Mouse (Mus musculus) embryonic facial prominence, embryonic 14.5 days (tissue): Measurements from ENCODE around the gene Spsb4. TPM values are rescaled to one million over a fixed set of nuclear protein-coding genes. Genes with fewer than 3 reads are reported as not detected.

Experiments
- ATAC-seq: fragments of 200-750 bp; cut with Nextera tagmentation; 2 replicates; pipeline ENCODE4 v1.8.0; 2017; ENCODE audit warnings: low read depth, moderate number of reproducible peaks, moderate TSS enrichment
- DNase-seq: peaks from one replicate; pipeline ENCODE4 v3.0.0-alpha.2; 2015; ENCODE audit warnings: low spot score
- H3K27ac ChIP-seq: fragments of 300-500 bp; sonication (generic); replicated peaks from 2 replicates; pipeline ENCODE4 v1.5.1; 2014; ENCODE audit warnings: low read depth, mild to moderate bottlenecking, low read length, moderate library complexity
- H3K27me3 ChIP-seq: fragments of 300-500 bp; sonication (generic); replicated peaks from 2 replicates; pipeline ENCODE4 v1.6.1; 2014; ENCODE audit warnings: low read length; ENCODE audit not compliant: control insufficient read depth, insufficient read depth
- H3K36me3 ChIP-seq: fragments of 300-500 bp; sonication (generic); 2 replicates; pipeline ENCODE4 v1.6.1; 2014; ENCODE audit warnings: low read length, mixed read lengths; ENCODE audit not compliant: control insufficient read depth, insufficient read depth
- H3K4me1 ChIP-seq: fragments of 300-500 bp; sonication (generic); 2 replicates; pipeline ENCODE4 v1.6.1; 2014; ENCODE audit warnings: antibody characterized with exemption, low read length; ENCODE audit not compliant: control insufficient read depth, insufficient read depth
- H3K4me2 ChIP-seq: fragments of 300-500 bp; sonication (generic); 2 replicates; pipeline ENCODE4 v1.6.1; 2014; ENCODE audit warnings: low read depth, mild to moderate bottlenecking, low read length, moderate library complexity, mixed read lengths
- H3K4me3 ChIP-seq: fragments of 300-500 bp; sonication (generic); 2 replicates; pipeline ENCODE4 v1.5.1; 2014; ENCODE audit warnings: low read depth, mild to moderate bottlenecking, low read length
- H3K9ac ChIP-seq: fragments of 300-500 bp; sonication (generic); 2 replicates; pipeline ENCODE4 v1.6.1; 2014; ENCODE audit warnings: low read depth, mild to moderate bottlenecking, low read length, moderate library complexity, mixed read lengths
- H3K9me3 ChIP-seq: fragments of 300-500 bp; sonication (generic); 2 replicates; pipeline ENCODE4 v1.6.1; 2016; ENCODE audit warnings: low read length; ENCODE audit not compliant: control insufficient read depth
- WGBS: fragments of 180-500 bp; shearing (Covaris S2); extraction: QIAGEN DNeasy Blood & Tissue Kit; methylation state at CpG from one replicate; pipeline ENCODE4 v1.1.7; 2014; 5-methylcytosine and 5-hydroxymethylcytosine counted together
- polyA plus RNA-seq: library from polyadenylated mRNA; unstranded; fragments of >200 nt; fragmentation: Nextera tagmentation; extraction: Ambion mirVana; gene quantifications from 2 replicates; pipeline ENCODE4 v1.2.1, GENCODE M21; 2014

Spsb4 gene
- polyA plus RNA-seq, 1 experiment from 2014 or later, result 12.6 TPM

DNA sequence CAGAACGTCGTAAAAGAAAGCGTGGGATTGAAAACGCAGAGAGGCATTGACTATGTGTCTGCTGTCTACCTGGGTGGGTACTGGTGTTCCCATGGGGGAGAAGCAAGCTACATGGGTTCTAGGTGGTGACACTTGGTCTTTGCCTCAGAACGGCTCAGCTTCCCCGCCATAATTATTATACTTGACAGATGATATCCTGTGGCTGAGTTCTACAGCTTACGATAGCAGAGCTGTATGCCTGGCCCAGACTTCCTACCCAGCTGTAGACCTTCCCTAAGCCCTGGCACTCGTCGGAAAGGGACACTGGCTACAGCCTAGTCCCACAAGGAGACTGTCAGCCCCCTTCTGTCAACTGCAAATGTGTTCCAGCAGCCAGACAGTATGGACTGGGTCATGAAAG is 37.5 kb downstream of the Spsb4 start:
- ATAC-seq, result 0 out of 2 replicates have a peak, but pooled peaks have one; percentile 6
- Histone ChIP-seq H3K4me1 (peaks cover 31% of the 10 kb centered on the region), H3K36me3 (no peaks in the 10 kb centered on the region), H3K27me3 (no peaks in the 10 kb centered on the region), H3K9ac (no peak overlapping the region), H3K27ac (no peak overlapping the region), H3K4me2 (no peak overlapping the region), H3K4me3 (no peak overlapping the region), H3K9me3 (no peaks in the 10 kb centered on the region)
- 20% methylated on average over 9 of the region's 9 CpGs for whole genome bisulfite sequencing
- DNase-seq, result no peak

DNA sequence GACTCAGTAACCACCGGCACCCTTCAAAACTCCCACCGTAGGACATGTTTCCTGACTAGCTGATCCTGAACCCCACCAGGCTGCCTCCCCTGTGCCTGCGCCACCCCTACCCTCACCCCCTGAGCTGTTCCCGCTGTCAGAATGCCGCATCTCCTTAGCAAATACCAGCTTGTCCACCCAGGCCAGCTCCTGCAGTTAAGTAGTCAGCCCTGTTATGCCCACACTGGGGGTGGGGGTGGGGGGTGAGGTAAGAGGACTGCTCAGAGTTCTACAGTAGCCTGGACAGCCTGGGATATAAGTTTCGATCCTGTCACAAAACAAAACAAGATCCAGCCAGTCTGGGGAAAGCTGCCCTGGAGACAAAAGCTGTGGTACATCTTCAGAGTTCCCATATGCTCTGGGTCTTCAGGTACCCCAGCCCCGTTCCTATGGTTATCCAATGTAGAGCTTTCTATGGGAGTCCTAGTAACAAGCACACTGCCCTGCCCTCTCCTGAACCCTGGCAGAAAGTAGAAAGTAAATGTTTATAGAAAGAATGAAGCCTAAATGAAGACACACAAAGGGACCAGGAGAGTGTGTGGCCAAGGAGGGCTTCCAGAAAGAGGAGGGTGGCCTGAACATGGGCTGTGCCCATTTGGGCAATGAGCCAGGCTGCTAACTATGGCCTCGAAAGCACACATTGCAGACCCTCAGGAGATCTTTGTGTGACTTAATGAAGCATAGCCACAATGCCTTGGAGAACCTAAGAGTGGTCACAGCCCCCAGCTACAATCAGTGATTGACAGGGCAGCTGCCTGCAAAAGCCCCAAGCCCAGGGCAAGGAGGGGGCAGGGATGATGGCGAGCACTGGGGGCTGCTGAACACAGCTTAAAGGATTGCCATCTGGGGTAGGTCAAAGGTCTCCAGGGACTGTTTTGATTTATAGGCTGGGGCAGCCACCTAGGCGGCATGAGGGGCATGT is 38.3 kb downstream of the Spsb4 start:
- H3K9ac ChIP-seq, result 0 out of 2 replicates have a peak overlapping the region, but pooled peaks have one; percentile 10
- H3K27me3 ChIP-seq, result no peaks in the 10 kb centered on the region
- DNase-seq, result peak; percentile 82
- no peaks in the 10 kb centered on the region for H3K36me3 ChIP-seq
- no peak overlapping the region for H3K27ac ChIP-seq
- H3K4me1 ChIP-seq, result peaks cover 31% of the 10 kb centered on the region
- H3K4me3 ChIP-seq, result no peak overlapping the region
- WGBS, result 29% methylated on average over 10 of the region's 10 CpGs
- H3K9me3 ChIP-seq, result no peaks in the 10 kb centered on the region
- ATAC-seq, result peak; percentile 70
- H3K4me2 ChIP-seq, result no peak overlapping the region

DNA sequence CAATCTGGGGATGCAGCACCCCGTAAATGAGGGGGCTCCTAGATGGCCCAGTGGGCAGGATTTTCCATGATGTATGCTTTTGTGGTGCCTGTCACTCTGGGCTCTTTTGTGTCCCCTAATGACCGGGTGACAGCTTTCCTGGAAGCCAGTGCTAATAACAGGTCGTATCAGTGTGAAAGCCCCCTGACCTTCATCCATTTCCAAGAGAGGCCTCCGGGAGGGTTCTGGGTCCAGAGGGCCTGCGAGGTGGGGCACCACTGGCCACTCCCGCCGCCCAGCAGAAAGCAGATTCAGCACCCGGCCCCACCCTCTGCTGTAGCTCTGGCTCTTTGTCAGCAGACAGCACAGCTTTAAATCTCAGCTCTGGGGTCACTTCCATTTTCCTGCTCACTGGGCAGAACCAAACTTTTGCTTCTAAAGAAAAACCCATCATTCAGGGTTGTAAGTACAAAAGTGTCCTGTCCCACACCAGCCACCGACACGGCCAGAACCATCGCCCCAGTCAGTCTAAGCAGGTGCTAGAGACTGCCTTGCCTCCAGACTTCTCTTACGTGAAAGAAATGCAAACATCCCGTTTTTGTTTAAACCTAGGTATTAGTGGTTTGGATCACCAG is 39.1 kb downstream of the Spsb4 start:
- H3K4me1 ChIP-seq, result peaks cover 31% of the 10 kb centered on the region
- H3K9me3 ChIP-seq, result no peaks in the 10 kb centered on the region
- DNase-seq, result no peak

DNA sequence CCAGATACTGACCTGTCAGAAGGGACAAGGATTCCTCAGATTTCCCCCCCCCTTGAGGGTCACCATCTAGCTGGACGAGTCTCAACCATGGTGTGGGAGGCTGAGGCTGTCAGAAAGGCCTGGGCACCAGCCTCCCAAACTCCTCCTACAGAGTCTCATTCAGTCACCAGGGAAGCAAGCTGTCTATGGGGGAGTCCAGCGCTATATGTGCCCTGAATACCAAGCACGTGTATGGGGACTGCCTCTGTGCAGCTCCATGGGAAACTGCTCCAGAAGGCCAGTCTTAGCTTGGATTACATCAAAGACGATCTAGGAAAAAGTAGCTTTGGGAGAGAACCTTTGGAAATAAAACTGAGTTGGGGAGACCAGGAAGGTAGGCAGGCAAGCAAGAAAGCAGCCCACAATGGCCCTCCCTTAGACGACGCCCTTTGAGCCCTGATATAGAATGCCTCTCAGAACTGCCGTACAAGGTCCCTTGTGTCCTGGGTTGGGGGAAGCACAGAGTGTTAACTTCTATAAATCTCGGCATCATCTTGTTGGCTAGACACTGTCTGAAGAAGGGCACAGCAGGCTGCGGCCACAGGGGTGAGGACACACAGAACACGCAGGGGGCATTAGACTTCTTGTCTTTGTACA is 40.4 kb downstream of the Spsb4 start:
- no peak overlapping the region for H3K9ac ChIP-seq
- no peak for ATAC-seq
- H3K4me2 ChIP-seq, result no peak overlapping the region
- no peak overlapping the region for H3K27ac ChIP-seq
- DNase-seq, result no peak
- H3K4me3 ChIP-seq, result no peak overlapping the region
- H3K4me1 ChIP-seq, result peaks cover 31% of the 10 kb centered on the region
- H3K9me3 ChIP-seq, result no peaks in the 10 kb centered on the region
- H3K36me3 ChIP-seq, result no peaks in the 10 kb centered on the region
- no peaks in the 10 kb centered on the region for H3K27me3 ChIP-seq
- 79% methylated on average over 10 of the region's 10 CpGs for whole genome bisulfite sequencing

More for the DNA sequence above, 39.1 kb downstream of the Spsb4 start:
- no peak for ATAC-seq
- no peaks in the 10 kb centered on the region for H3K27me3 ChIP-seq
- WGBS, result 40% methylated on average over 13 of the region's 13 CpGs
- H3K9ac ChIP-seq, result no peak overlapping the region
- H3K27ac ChIP-seq, result no peak overlapping the region
- H3K4me2 ChIP-seq, result no peak overlapping the region
- H3K36me3 ChIP-seq, result no peaks in the 10 kb centered on the region
- H3K4me3 ChIP-seq, result no peak overlapping the region

DNA sequence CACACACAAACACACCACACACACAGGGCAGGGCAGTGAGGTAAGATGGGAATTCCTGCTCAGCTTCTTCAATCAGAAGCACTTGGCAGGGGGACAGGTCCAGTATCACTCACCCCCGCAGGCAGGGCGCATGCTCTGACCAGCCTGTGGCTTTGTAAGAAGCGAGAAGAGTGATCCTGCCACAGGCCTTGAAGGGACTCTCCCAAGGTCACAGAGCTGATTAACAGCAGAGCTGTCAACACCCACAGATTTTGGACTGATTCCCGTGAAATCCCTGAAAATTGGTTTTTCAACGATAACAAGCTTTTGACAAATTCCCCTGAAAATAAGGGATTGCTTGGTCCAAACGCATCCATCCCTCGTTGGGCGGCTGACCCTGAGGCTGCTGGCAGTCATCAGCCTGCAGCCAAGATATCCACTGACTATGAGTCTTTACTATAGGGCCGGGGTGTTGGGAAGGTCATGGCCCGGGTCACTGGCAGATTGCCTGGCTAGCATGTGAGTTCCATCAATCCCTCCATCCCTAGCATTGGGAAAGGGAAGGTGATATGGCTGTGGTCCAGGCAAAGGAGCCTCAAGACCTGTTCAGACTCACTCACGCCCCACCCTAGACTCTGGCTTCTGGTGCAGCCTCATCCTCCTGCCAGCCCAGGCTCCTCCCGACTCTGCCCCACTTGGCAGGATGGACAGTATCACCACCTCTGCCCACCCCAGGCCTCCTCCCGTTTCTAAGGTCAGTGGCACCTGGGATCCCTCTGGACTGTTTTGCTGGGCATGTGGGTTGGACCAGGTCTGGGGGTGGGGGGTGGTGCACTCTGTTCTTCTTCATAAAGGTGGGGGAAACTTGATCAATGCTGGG is 41.1 kb downstream of the Spsb4 start:
- Histone ChIP-seq H3K4me3 (no peak overlapping the region), H3K9ac (no peak overlapping the region), H3K9me3 (no peaks in the 10 kb centered on the region), H3K4me1 (peaks cover 24% of the 10 kb centered on the region), H3K36me3 (no peaks in the 10 kb centered on the region), H3K27me3 (no peaks in the 10 kb centered on the region), H3K4me2 (no peak overlapping the region), H3K27ac (no peak overlapping the region)
- 38% methylated on average over 13 of the region's 13 CpGs for WGBS
- ATAC-seq (no peak), DNase-seq (peak; percentile 20)

DNA sequence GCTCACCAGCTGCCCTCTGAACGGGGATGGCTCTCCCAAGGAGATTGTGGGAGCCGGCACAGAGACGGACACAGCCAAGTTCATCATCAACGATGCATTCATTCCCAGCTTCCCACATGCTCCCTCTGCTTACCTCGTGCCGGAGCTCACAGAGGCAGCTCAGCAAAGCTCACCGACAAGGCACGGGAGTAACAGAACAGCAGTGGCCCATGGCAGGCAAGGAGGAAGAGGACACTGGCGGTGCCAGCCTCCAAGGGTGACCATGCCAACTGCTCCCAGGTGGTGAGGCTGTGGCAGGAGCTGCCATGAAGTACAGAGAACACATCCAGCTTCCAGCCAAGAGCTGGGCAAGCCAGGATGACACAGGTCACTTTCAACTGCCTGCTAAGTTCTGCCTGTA is 45.6 kb downstream of the Spsb4 start:
- ATAC-seq (no peak), DNase-seq (no peak)
- 75% methylated on average over 9 of the region's 9 CpGs for WGBS
- H3K36me3 ChIP-seq, result no peaks in the 10 kb centered on the region
- H3K27me3 ChIP-seq, result no peaks in the 10 kb centered on the region
- no peak overlapping the region for H3K27ac ChIP-seq
- H3K9ac ChIP-seq, result no peak overlapping the region
- no peaks in the 10 kb centered on the region for H3K9me3 ChIP-seq
- H3K4me3 ChIP-seq, result no peak overlapping the region
- peaks cover 4% of the 10 kb centered on the region for H3K4me1 ChIP-seq
- no peak overlapping the region for H3K4me2 ChIP-seq

DNA sequence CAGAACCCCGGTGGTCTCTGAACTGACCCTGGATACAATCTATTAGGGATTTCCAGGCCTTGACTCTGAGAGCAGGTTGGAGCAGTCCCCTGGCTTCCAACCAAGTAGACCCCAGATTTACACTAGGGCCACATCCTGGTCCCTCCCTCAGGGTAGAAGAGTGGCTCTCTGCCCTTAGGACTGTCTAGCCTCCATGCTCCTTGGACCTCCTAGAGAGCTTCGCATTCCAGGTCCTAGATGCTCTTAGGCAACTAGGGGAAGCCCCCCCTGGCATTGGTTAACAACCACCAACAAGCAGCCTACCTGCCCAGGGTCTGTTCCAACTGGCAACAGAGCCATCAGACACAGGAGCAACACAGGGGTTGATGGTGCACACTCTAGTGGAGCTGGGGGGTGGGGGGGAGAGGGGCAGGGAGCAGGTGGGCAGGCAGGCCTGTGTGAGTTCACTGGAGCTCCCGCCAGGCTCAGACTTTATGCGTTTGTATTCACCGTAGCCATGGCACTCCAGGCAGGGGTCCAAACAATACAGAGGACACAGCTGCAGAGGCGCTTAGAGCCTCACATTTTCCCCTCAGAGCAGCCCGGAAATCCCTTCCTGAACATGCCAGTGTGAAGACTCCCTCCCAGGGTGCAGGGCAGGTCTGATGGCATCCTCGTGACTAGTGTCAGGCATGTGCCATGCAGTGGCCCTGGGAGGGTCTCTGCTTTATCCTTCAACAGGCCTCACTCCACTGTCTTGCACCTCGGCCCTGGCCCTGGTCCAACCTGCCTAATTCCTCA is 46.8 kb downstream of the Spsb4 start:
- H3K4me2 ChIP-seq, result no peak overlapping the region
- H3K27me3 ChIP-seq, result no peaks in the 10 kb centered on the region
- H3K4me3 ChIP-seq, result no peak overlapping the region
- DNase-seq (peak; percentile 88), ATAC-seq (peak; percentile 91)
- H3K9ac ChIP-seq, result no peak overlapping the region
- no peaks in the 10 kb centered on the region for H3K9me3 ChIP-seq
- WGBS, result 68% methylated on average over 7 of the region's 9 CpGs
- H3K27ac ChIP-seq, result peak overlapping the region; percentile 57; the same call in 1 of the 2 replicates
- H3K4me1 ChIP-seq, result peaks cover 4% of the 10 kb centered on the region
- H3K36me3 ChIP-seq, result no peaks in the 10 kb centered on the region
